In genomic region chr16:56396586-56396985, GRCm38 (mm10) we compare ENCODE assay signal across 11 mouse cellular contexts.
DNase-seq lines count a peak whose midpoint lies in the region; ATAC-seq and TF ChIP-seq lines count a peak whose summit lies in the region.
"Had no signal": no experiment of that assay in that cellular context is flagged by ENCODE, and none has a peak within 500 bp of the region (broad histone marks: within the 10 kb centered on the region; RNA-seq: fewer than 3 reads in every experiment).

No protein-coding gene starts in this region.

- no peaks in the 10 kb centered on the region for H3K9me3 ChIP-seq in limb, embryonic 11.5 days (ENCODE audit: control insufficient read depth, low read length)
- H3K9me3 ChIP-seq in limb, embryonic 10.5 days (replicated peaks): no peaks in the 10 kb centered on the region
- H3K9me3 ChIP-seq in limb, embryonic 13.5 days: no peaks in the 10 kb centered on the region
- no peaks in the 10 kb centered on the region for H3K9me3 ChIP-seq in neural tube, embryonic 13.5 days
- H3K9me3 ChIP-seq: forebrain, embryonic 12.5 days had no signal

- TF ChIP-seq POLR2A in thymus, adult 2 months (IDR thresholded peaks at IDR 0.05; ENCODE audit: control insufficient read depth, extremely low read depth, insufficient read depth, low read length, poor library complexity): no peak

- TF ChIP-seq CTCF in thymus, adult 2 months (IDR thresholded peaks at IDR 0.05; ENCODE audit: borderline replicate concordance, control insufficient read depth, extremely low read depth, insufficient read depth, low read length, poor library complexity): no peak

- intact Hi-C loops in gastrocnemius, postnatal 36 days (cut with DNase I): no loop called here

- H3K27ac ChIP-seq in limb, embryonic 11.5 days (replicated peaks; ENCODE audit: low read depth, low read length): no peak overlapping the region
- no peak overlapping the region for H3K27ac ChIP-seq in limb, embryonic 10.5 days
- no peak overlapping the region for H3K27ac ChIP-seq in limb, embryonic 13.5 days
- H3K27ac ChIP-seq in neural tube, embryonic 13.5 days (replicated peaks): no peak overlapping the region
- no peak overlapping the region for H3K27ac ChIP-seq in thymus, adult 2 months (ENCODE audit: control insufficient read depth, insufficient read depth, low read length)
- H3K27ac ChIP-seq: forebrain, embryonic 12.5 days; layer of hippocampus, adult 2 months had no signal

- no peaks in the 10 kb centered on the region for H3K27me3 ChIP-seq in limb, embryonic 11.5 days (ENCODE audit: control insufficient read depth, insufficient read depth, low read length)
- H3K27me3 ChIP-seq in limb, embryonic 10.5 days (ENCODE audit: low read depth, poor library complexity, severe bottlenecking): no peaks in the 10 kb centered on the region
- H3K27me3 ChIP-seq in limb, embryonic 13.5 days: 0 out of 2 replicates have a peak, but pooled peaks cover 2% of the 10 kb centered on the region
- H3K27me3 ChIP-seq in neural tube, embryonic 13.5 days: no peaks in the 10 kb centered on the region
- no peaks in the 10 kb centered on the region for H3K27me3 ChIP-seq in thymus, adult 2 months (ENCODE audit: control insufficient read depth, insufficient read depth, low read length)
- H3K27me3 ChIP-seq: forebrain, embryonic 12.5 days had no signal

- H3K4me1 ChIP-seq in limb, embryonic 11.5 days (ENCODE audit: control insufficient read depth, insufficient read depth, low read length): no peaks in the 10 kb centered on the region
- H3K4me1 ChIP-seq in limb, embryonic 10.5 days: peaks cover 4% of the 10 kb centered on the region; the same call in 1 of the 2 replicates
- H3K4me1 ChIP-seq in limb, embryonic 13.5 days: peaks cover 8% of the 10 kb centered on the region
- no peaks in the 10 kb centered on the region for H3K4me1 ChIP-seq in neural tube, embryonic 13.5 days (replicated peaks)
- H3K4me1 ChIP-seq in thymus, adult 2 months (replicated peaks; ENCODE audit: control insufficient read depth, insufficient read depth, low read length): no peaks in the 10 kb centered on the region
- H3K4me1 ChIP-seq: forebrain, embryonic 12.5 days had no signal

- peak; percentile 78; the same call in 1 of the 2 replicates for ATAC-seq in limb, embryonic 11.5 days (ENCODE audit: insufficient number of reproducible peaks, low FRiP score, low TSS enrichment, low read depth)
- peak; percentile 87 for ATAC-seq in limb, embryonic 13.5 days (ENCODE audit: low FRiP score, low read depth)
- ATAC-seq in neural tube, embryonic 13.5 days (ENCODE audit: low read depth): 0 out of 2 replicates have a peak, but pooled peaks have one; percentile 40

- 14% methylated on average over 4 of the region's 4 CpGs for WGBS in limb, embryonic 11.5 days
- 20% methylated on average over 4 of the region's 4 CpGs for WGBS in limb, embryonic 10.5 days
- 8% methylated on average over 4 of the region's 4 CpGs for WGBS in limb, embryonic 13.5 days
- WGBS in neural tube, embryonic 13.5 days: 45% methylated on average over 4 of the region's 4 CpGs
- 41% methylated on average over 4 of the region's 4 CpGs for WGBS in thymus, adult 2 months

- H3K36me3 ChIP-seq in limb, embryonic 11.5 days (ENCODE audit: control insufficient read depth, insufficient read depth, low read length): no peaks in the 10 kb centered on the region
- no peaks in the 10 kb centered on the region for H3K36me3 ChIP-seq in limb, embryonic 10.5 days
- no peaks in the 10 kb centered on the region for H3K36me3 ChIP-seq in limb, embryonic 13.5 days
- H3K36me3 ChIP-seq in neural tube, embryonic 13.5 days: no peaks in the 10 kb centered on the region
- no peaks in the 10 kb centered on the region for H3K36me3 ChIP-seq in thymus, adult 2 months (ENCODE audit: control insufficient read depth, insufficient read depth, low read length)
- H3K36me3 ChIP-seq: forebrain, embryonic 12.5 days had no signal

- no peak overlapping the region for H3K9ac ChIP-seq in limb, embryonic 11.5 days (ENCODE audit: low read length)
- H3K9ac ChIP-seq in limb, embryonic 13.5 days: no peak overlapping the region
- no peak overlapping the region for H3K9ac ChIP-seq in neural tube, embryonic 13.5 days
- H3K9ac ChIP-seq: forebrain, embryonic 12.5 days had no signal

- no peak overlapping the region for H3K4me2 ChIP-seq in limb, embryonic 11.5 days (ENCODE audit: low read depth, severe bottlenecking)
- H3K4me2 ChIP-seq in limb, embryonic 13.5 days (replicated peaks): no peak overlapping the region
- no peak overlapping the region for H3K4me2 ChIP-seq in neural tube, embryonic 13.5 days
- H3K4me2 ChIP-seq: forebrain, embryonic 12.5 days had no signal

- DNase-seq in limb, embryonic 11.5 days (ENCODE audit: low spot score): peak; percentile 37
- no peak for DNase-seq in limb, embryonic 10.5 days (ENCODE audit: low spot score)
- DNase-seq in embryo, embryonic 9.5 days (ENCODE audit: extremely low spot score): peak; percentile 6
- no peak for DNase-seq in thymus, adult 2 months
- DNase-seq in gastrocnemius, postnatal 36 days: no peak
- DNase-seq in thymus, postnatal 0 days (ENCODE audit: low spot score): no peak
- DNase-seq: heart, postnatal 36 days had no signal

- no peak overlapping the region for H3K4me3 ChIP-seq in limb, embryonic 11.5 days (ENCODE audit: low read depth, low read length)
- no peak overlapping the region for H3K4me3 ChIP-seq in limb, embryonic 10.5 days
- no peak overlapping the region for H3K4me3 ChIP-seq in limb, embryonic 13.5 days
- H3K4me3 ChIP-seq in neural tube, embryonic 13.5 days: no peak overlapping the region
- H3K4me3 ChIP-seq in thymus, adult 2 months (ENCODE audit: control insufficient read depth, insufficient read depth, low read length): no peak overlapping the region
- H3K4me3 ChIP-seq: forebrain, embryonic 12.5 days; layer of hippocampus, adult 2 months had no signal

Comparison
In these comparisons a context has a peak if more than half of its experiments do, and no peak if none do; other contexts are left out.
1. DNase-seq: peak in limb, embryonic 11.5 days (single experiment) and embryo, embryonic 9.5 days (single experiment); none in limb, embryonic 10.5 days (single experiment), thymus, adult 2 months (single experiment), gastrocnemius, postnatal 36 days (0 of 2) and thymus, postnatal 0 days (single experiment).
2. Peak in every context shown above with its lines, with median percentiles within 50 percentile points of each other: ATAC-seq.